Mouse (Mus musculus): ENCODE measurements around the gene Thbs2. TPM values are rescaled to one million over a fixed set of nuclear protein-coding genes. Genes with fewer than 3 reads are reported as not detected.

The Thbs2 gene
- polyA plus RNA-seq, 1 experiment from 2014 or later = 18.7 TPM

GRCm38 (mm10) chr17:14698188-14698587 lies 4.2 kb upstream of the Thbs2 start:
- H3K9ac ChIP-seq = no peak overlapping the region
- H3K27ac ChIP-seq (ENCODE audit: low read depth) = no peak overlapping the region
- no peak overlapping the region for H3K4me2 ChIP-seq
- H3K27me3 ChIP-seq (ENCODE audit: insufficient read depth, low read length) = no peaks in the 10 kb centered on the region
- 54% methylated on average over 6 of the region's 6 CpGs for WGBS
- ATAC-seq (ENCODE audit: insufficient read depth) = no peak
- no peaks in the 10 kb centered on the region for H3K36me3 ChIP-seq (ENCODE audit: insufficient read depth)
- H3K4me1 ChIP-seq (ENCODE audit: insufficient read depth) = peaks cover 20% of the 10 kb centered on the region
- H3K9me3 ChIP-seq (ENCODE audit: low read depth, low read length) = no peaks in the 10 kb centered on the region
- no peak overlapping the region for H3K4me3 ChIP-seq (ENCODE audit: low read depth, low read length)
- TF ChIP-seq CTCF (IDR thresholded peaks at IDR 0.05; ENCODE audit: low read depth) = peak; percentile 36
- DNase-seq = no peak

DNA sequence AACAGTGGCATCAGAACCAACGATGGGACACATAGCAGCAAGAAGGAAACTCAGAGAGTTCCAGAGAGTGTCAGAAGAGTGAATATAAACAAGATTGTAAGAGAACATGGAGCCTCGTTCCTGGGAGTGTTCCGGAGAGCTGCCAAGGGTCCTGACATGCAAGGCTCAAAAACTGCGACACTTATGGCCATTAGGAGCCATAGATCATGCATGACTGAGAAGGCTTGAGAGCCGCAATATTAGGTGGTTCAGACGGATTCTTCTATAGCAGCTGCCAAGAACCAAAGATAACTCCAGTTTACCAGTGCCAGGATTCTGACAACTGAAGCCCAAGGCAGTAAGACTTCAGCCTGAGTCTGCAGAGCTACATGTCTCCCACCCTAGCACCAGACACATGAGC lies 3.1 kb upstream of the Thbs2 start:
- no peak overlapping the region for H3K4me3 ChIP-seq (ENCODE audit: low read depth, low read length)
- DNase-seq (peak; percentile 95), ATAC-seq (ENCODE audit: insufficient read depth) (peak; percentile 86)
- no peaks in the 10 kb centered on the region for H3K36me3 ChIP-seq (ENCODE audit: insufficient read depth)
- H3K9ac ChIP-seq = no peak overlapping the region
- H3K4me2 ChIP-seq = no peak overlapping the region
- no peak for TF ChIP-seq CTCF (IDR thresholded peaks at IDR 0.05; ENCODE audit: low read depth)
- H3K27ac ChIP-seq (ENCODE audit: low read depth) = peak overlapping the region; percentile 55
- 30% methylated on average over 6 of the region's 6 CpGs for WGBS
- H3K27me3 ChIP-seq (ENCODE audit: insufficient read depth, low read length) = no peaks in the 10 kb centered on the region
- H3K4me1 ChIP-seq (ENCODE audit: insufficient read depth) = peaks cover 14% of the 10 kb centered on the region
- no peaks in the 10 kb centered on the region for H3K9me3 ChIP-seq (ENCODE audit: low read depth, low read length)

DNA sequence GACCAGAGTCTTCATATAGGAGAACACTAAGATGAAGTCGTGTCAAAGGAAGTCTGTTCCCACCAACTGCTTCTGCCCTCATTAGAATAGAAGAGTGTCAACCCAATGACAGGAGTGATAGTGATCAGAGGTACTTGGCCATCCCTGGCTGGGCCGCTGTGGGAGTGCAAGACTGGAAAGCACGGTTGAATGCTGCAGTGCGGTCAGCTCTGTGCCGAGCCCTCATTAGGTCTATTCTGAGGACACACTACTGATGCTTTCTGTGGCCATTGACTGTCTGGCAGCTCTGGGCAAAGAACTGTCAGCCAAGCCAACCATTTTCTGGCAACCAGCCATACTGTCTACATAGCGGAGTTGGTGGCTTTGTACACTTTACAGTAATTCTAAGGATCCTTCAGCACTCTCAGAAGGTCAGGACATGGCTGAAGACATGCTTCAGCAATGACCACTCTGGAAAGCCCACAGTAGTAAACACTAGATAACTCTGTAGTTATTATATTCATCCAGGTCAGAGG lies 2.3 kb upstream of the Thbs2 start:
- H3K4me2 ChIP-seq = no peak overlapping the region
- peak; percentile 10; the same call in 1 of the 2 replicates for ATAC-seq (ENCODE audit: insufficient read depth)
- no peaks in the 10 kb centered on the region for H3K36me3 ChIP-seq (ENCODE audit: insufficient read depth)
- H3K4me3 ChIP-seq (ENCODE audit: low read depth, low read length) = no peak overlapping the region
- no peak overlapping the region for H3K9ac ChIP-seq
- peak overlapping the region; percentile 55 for H3K27ac ChIP-seq (ENCODE audit: low read depth)
- WGBS = 75% methylated on average over 6 of the region's 6 CpGs
- peaks cover 14% of the 10 kb centered on the region for H3K4me1 ChIP-seq (ENCODE audit: insufficient read depth)
- peak; percentile 66 for DNase-seq
- H3K27me3 ChIP-seq (ENCODE audit: insufficient read depth, low read length) = no peaks in the 10 kb centered on the region
- H3K9me3 ChIP-seq (ENCODE audit: low read depth, low read length) = no peaks in the 10 kb centered on the region
- TF ChIP-seq CTCF (IDR thresholded peaks at IDR 0.05; ENCODE audit: low read depth) = no peak

GRCm38 (mm10) chr17:14693048-14693993 lies 714 bp downstream of the Thbs2 start:
- Histone ChIP-seq H3K9me3 (ENCODE audit: low read depth, low read length) (no peaks in the 10 kb centered on the region), H3K9ac (peak overlapping the region; percentile 46; the same call in 1 of the 2 replicates), H3K36me3 (ENCODE audit: insufficient read depth) (no peaks in the 10 kb centered on the region), H3K4me3 (ENCODE audit: low read depth, low read length) (peak overlapping the region; percentile 27), H3K27ac (ENCODE audit: low read depth) (peak overlapping the region; percentile 19; the same call in 1 of the 2 replicates), H3K4me1 (ENCODE audit: insufficient read depth) (peaks cover 11% of the 10 kb centered on the region), H3K4me2 (peak overlapping the region; percentile 54), H3K27me3 (ENCODE audit: insufficient read depth, low read length) (no peaks in the 10 kb centered on the region)
- TF ChIP-seq CTCF (IDR thresholded peaks at IDR 0.05; ENCODE audit: low read depth) = no peak
- DNase-seq = no peak
- 20% methylated on average over 9 of the region's 9 CpGs for WGBS
- no peak for ATAC-seq (ENCODE audit: insufficient read depth)

- Histone ChIP-seq H3K4me1 (ENCODE audit: insufficient read depth) (peaks cover 9% of the 10 kb centered on the region), H3K27ac (ENCODE audit: low read depth) (no peak overlapping the region; the same call in 1 of the 2 replicates), H3K9ac (no peak overlapping the region), H3K9me3 (ENCODE audit: low read depth, low read length) (no peaks in the 10 kb centered on the region), H3K4me3 (ENCODE audit: low read depth, low read length) (peak overlapping the region; percentile 27; the same call in 1 of the 2 replicates), H3K27me3 (ENCODE audit: insufficient read depth, low read length) (no peaks in the 10 kb centered on the region), H3K36me3 (ENCODE audit: insufficient read depth) (no peaks in the 10 kb centered on the region), H3K4me2 (peak overlapping the region; percentile 54)
- no peak for DNase-seq
- TF ChIP-seq CTCF (IDR thresholded peaks at IDR 0.05; ENCODE audit: low read depth) = no peak
- ATAC-seq (ENCODE audit: insufficient read depth) = no peak
- 59% methylated on average over 6 of the region's 6 CpGs for WGBS
Observed at GRCm38 (mm10) chr17:14691901-14692300, 2.1 kb downstream of the Thbs2 start.

DNA sequence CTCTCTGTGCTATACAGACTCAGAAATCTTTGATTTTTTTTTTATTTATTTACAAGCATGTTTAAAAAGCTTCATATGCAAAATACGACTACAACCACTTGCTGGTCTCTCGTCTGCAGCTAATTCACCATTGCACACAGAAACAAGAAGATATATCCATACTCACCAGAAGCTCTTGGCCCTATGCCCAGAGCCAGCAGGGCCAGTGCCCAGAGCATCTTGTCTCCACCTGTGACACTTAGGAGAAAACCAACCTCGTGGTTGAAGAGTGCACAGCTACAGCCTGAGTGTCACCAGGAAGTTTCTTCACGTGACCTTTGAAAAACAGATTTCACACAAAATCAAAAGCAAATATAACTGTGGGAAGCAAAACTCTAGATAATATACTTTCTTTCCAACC lies 2.8 kb downstream of the Thbs2 start:
- H3K9me3 ChIP-seq (ENCODE audit: low read depth, low read length) = no peaks in the 10 kb centered on the region
- peak overlapping the region; percentile 11; the same call in 1 of the 2 replicates for H3K4me3 ChIP-seq (ENCODE audit: low read depth, low read length)
- H3K9ac ChIP-seq = no peak overlapping the region
- 51% methylated on average over 4 of the region's 4 CpGs for WGBS
- DNase-seq (no peak), ATAC-seq (ENCODE audit: insufficient read depth) (no peak)
- H3K27me3 ChIP-seq (ENCODE audit: insufficient read depth, low read length) = no peaks in the 10 kb centered on the region
- no peak overlapping the region for H3K27ac ChIP-seq (ENCODE audit: low read depth)
- H3K4me1 ChIP-seq (ENCODE audit: insufficient read depth) = peaks cover 5% of the 10 kb centered on the region
- peak overlapping the region; percentile 54; the same call in 1 of the 2 replicates for H3K4me2 ChIP-seq
- TF ChIP-seq CTCF (IDR thresholded peaks at IDR 0.05; ENCODE audit: low read depth) = no peak
- H3K36me3 ChIP-seq (ENCODE audit: insufficient read depth) = no peaks in the 10 kb centered on the region

DNA sequence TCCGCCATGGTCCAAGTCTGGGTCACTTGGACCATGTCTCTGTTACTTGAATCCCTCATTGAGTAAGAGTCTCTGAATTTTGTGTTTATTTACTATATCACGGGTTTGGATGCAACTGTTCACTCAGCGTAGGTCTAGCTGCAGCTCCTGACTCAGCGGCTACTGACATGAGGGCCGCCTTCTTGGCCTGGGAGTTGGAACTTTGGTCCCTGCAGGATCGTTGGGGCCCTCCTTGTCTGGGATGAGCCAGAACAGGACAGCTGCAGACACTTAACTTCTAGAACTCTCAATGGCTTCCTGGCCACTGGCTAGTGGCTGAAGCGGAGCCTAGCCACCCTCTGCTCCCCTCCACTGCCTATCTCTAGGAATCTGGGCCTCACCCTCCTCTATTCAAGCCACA lies 11.2 kb downstream of the Thbs2 start:
- Histone ChIP-seq H3K27ac (ENCODE audit: low read depth) (no peak overlapping the region), H3K4me3 (ENCODE audit: low read depth, low read length) (no peak overlapping the region), H3K4me2 (no peak overlapping the region), H3K4me1 (ENCODE audit: insufficient read depth) (0 out of 2 replicates have a peak, but pooled peaks cover 5% of the 10 kb centered on the region), H3K36me3 (ENCODE audit: insufficient read depth) (peaks cover 4% of the 10 kb centered on the region; the same call in 1 of the 2 replicates), H3K9ac (no peak overlapping the region), H3K9me3 (ENCODE audit: low read depth, low read length) (no peaks in the 10 kb centered on the region), H3K27me3 (ENCODE audit: insufficient read depth, low read length) (no peaks in the 10 kb centered on the region)
- DNase-seq = no peak
- WGBS = 86% methylated on average over 7 of the region's 7 CpGs
- no peak for ATAC-seq (ENCODE audit: insufficient read depth)
- TF ChIP-seq CTCF (IDR thresholded peaks at IDR 0.05; ENCODE audit: low read depth) = no peak

Measured in lung, embryonic 14.5 days (tissue).